Mouse (Mus musculus) erythroblast, embryonic 14.5 days (primary cell): ENCODE measurements at regions not wholly inside any gene's neighbourhood (a gene's known extent, or its start where the extent isn't known, plus 50 kb on each side); places are given as distances from the start of the nearest gene placed in this dataset.

Experiments
- GATA1 ChIP-seq: IDR thresholded peaks from 2 replicates; pipeline ENCODE4 v1.6.1; 2012; ENCODE audit warnings: low read length, inconsistent platforms, mixed read lengths
- TAL1 ChIP-seq: IDR thresholded peaks from 3 replicates; pipeline ENCODE4 v1.6.1; 2012; ENCODE audit warnings: low read length, inconsistent platforms, mixed read lengths

- TF ChIP-seq GATA1 (no peak), TAL1 (no peak)
Observed at GRCm38 (mm10) chr2:45212833-45213232, 95.6 kb upstream of the Zeb2 start.
